Mouse (Mus musculus) cortical plate, adult 2 months (tissue): ENCODE measurements around the gene Tshz2. TPM values are rescaled to one million over a fixed set of nuclear protein-coding genes. Genes with fewer than 3 reads are reported as not detected.
"Not testable (repeated sequence)": the region's sequence is repeated elsewhere in the genome, so short reads cannot be mapped to it uniquely, and the experiment has no call there.

Experiments used
- H3K27ac ChIP-seq: fragments of 200-500 bp; 2 replicates; pipeline ENCODE4 v1.5.1; 2012; ENCODE audit warnings: low read length, control low read depth, inconsistent platforms; ENCODE audit not compliant: insufficient read depth
- H3K4me1 ChIP-seq: fragments of 200-500 bp; 2 replicates; pipeline ENCODE4 v1.6.1; 2011; ENCODE audit warnings: low read length; ENCODE audit not compliant: control insufficient read depth, insufficient read depth
- H3K4me3 ChIP-seq: fragments of 200-500 bp; 2 replicates; pipeline ENCODE4 v1.5.1; 2011; ENCODE audit warnings: mild to moderate bottlenecking, low read length, control low read depth; ENCODE audit not compliant: insufficient read depth
- CTCF ChIP-seq: fragments of 200-500 bp; IDR thresholded peaks from 2 replicates; pipeline ENCODE4 v1.5.1; 2011; ENCODE audit warnings: mild to moderate bottlenecking, control low read depth, low read length; ENCODE audit not compliant: insufficient read depth; ENCODE audit errors: extremely low read depth
- POLR2A ChIP-seq: fragments of 200-500 bp; IDR thresholded peaks from 2 replicates; pipeline ENCODE4 v1.6.1; 2011; ENCODE audit warnings: mild to moderate bottlenecking, low read length, control low read depth; ENCODE audit not compliant: insufficient read depth; ENCODE audit errors: extremely low read depth
- polyA plus RNA-seq: library from polyadenylated mRNA; depleted of rRNA; stranded (reverse); fragments of >200 nt; gene quantifications from 2 replicates; pipeline ENCODE4 v1.2.3, GENCODE M21; 2012

The Tshz2 gene
- polyA plus RNA-seq, 1 experiment = 46.5 TPM

GRCm38 (mm10) chr2:169767281-169767680 lies 134.5 kb downstream of the Tshz2 start:
- Histone ChIP-seq H3K27ac (no peak overlapping the region), H3K4me3 (no peak overlapping the region), H3K4me1 (no peaks in the 10 kb centered on the region)
- TF ChIP-seq CTCF (no peak), POLR2A (no peak)

- no peak overlapping the region for H3K4me3 ChIP-seq
- TF ChIP-seq CTCF (no peak), POLR2A (no peak)
- H3K27ac ChIP-seq = no peak overlapping the region
- H3K4me1 ChIP-seq = no peaks in the 10 kb centered on the region
These were observed 142.3 kb downstream of the Tshz2 start for GRCm38 (mm10) chr2:169775078-169775477.

- H3K27ac ChIP-seq = no peak overlapping the region
- H3K4me3 ChIP-seq = no peak overlapping the region
- H3K4me1 ChIP-seq = no peaks in the 10 kb centered on the region
- no peak for TF ChIP-seq CTCF
- TF ChIP-seq POLR2A = no peak
These were observed 144.4 kb downstream of the Tshz2 start for GRCm38 (mm10) chr2:169777242-169777641.

- Histone ChIP-seq H3K4me1 (no peaks in the 10 kb centered on the region), H3K27ac (no peak overlapping the region), H3K4me3 (no peak overlapping the region)
- TF ChIP-seq POLR2A (no peak), CTCF (no peak)
These were observed 145.0 kb downstream of the Tshz2 start for GRCm38 (mm10) chr2:169777764-169778163.

GRCm38 (mm10) chr2:169778740-169779345 lies 146.0 kb downstream of the Tshz2 start:
- TF ChIP-seq CTCF = no peak
- no peak for TF ChIP-seq POLR2A
- no peak overlapping the region for H3K4me3 ChIP-seq
- H3K27ac ChIP-seq = no peak overlapping the region
- H3K4me1 ChIP-seq = no peaks in the 10 kb centered on the region

- H3K4me3 ChIP-seq, H3K4me1 ChIP-seq, H3K27ac ChIP-seq: not testable (repeated sequence)
These were observed 148.9 kb downstream of the Tshz2 start for GRCm38 (mm10) chr2:169781671-169782070.

GRCm38 (mm10) chr2:169782874-169783680 lies 150.3 kb downstream of the Tshz2 start:
- TF ChIP-seq POLR2A = no peak
- no peak for TF ChIP-seq CTCF
- no peak overlapping the region for H3K4me3 ChIP-seq
- no peaks in the 10 kb centered on the region for H3K4me1 ChIP-seq
- H3K27ac ChIP-seq = no peak overlapping the region

GRCm38 (mm10) chr2:169783681-169784033 lies 150.8 kb downstream of the Tshz2 start:
- TF ChIP-seq CTCF (no peak), POLR2A (no peak)
- no peak overlapping the region for H3K4me3 ChIP-seq
- no peak overlapping the region for H3K27ac ChIP-seq
- no peaks in the 10 kb centered on the region for H3K4me1 ChIP-seq

GRCm38 (mm10) chr2:169787381-169787780 lies 154.6 kb downstream of the Tshz2 start:
- Histone ChIP-seq H3K4me3 (no peak overlapping the region), H3K4me1 (no peaks in the 10 kb centered on the region; the same call in 1 of the 2 replicates), H3K27ac (no peak overlapping the region)
- TF ChIP-seq POLR2A (no peak), CTCF (no peak)

- Histone ChIP-seq H3K27ac (no peak overlapping the region), H3K4me3 (no peak overlapping the region), H3K4me1 (no peaks in the 10 kb centered on the region; the same call in 1 of the 2 replicates)
- TF ChIP-seq POLR2A (no peak), CTCF (no peak)
These were observed 155.1 kb downstream of the Tshz2 start for GRCm38 (mm10) chr2:169787906-169788305.
